Mouse (Mus musculus) lung, adult 2 months (tissue): ENCODE measurements around the gene Mrps16.

Source experiments
- CTCF ChIP-seq: fragments of 200-500 bp; IDR thresholded peaks from 2 replicates; pipeline ENCODE4 v1.5.1; 2011; ENCODE audit warnings: mild to moderate bottlenecking, low read length, control low read depth; ENCODE audit not compliant: insufficient read depth
- POLR2A ChIP-seq: fragments of 200-500 bp; IDR thresholded peaks from 2 replicates; pipeline ENCODE4 v1.6.1; 2011; ENCODE audit warnings: low read depth, mild to moderate bottlenecking, control low read depth, low read length, borderline replicate concordance; ENCODE audit errors: extremely low read depth

- TF ChIP-seq CTCF: no peak
- TF ChIP-seq POLR2A: no peak
These were observed 45.9 kb downstream of the Mrps16 start for GRCm38 (mm10) chr14:20347441-20347990.
